ENCODE assay signal across 15 mouse cellular contexts in the genomic region with DNA sequence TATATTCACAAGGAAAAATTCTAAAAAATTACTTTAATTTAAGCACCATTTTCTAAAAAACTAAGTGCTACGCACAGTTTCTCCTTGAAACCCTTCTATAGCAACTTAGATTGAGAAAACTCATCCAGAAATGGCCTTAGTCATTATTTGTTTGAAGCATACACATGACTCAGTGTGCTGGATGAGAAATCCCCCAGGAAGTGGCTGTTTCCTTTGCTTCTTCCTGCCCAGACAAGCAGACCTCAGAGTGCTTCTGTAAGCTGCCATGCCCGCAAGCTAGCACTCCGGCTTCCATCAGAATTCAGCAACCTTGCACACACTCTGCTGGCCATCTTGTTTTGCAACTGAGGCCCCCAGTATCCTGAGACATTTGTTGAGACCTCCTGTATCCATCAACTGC.
DNase-seq lines count a peak whose midpoint lies in the region; ATAC-seq and TF ChIP-seq lines count a peak whose summit lies in the region.
"Had no signal": no experiment of that assay in that cellular context is flagged by ENCODE, and none has a peak within 500 bp of the region (broad histone marks: within the 10 kb centered on the region; RNA-seq: fewer than 3 reads in every experiment).

No protein-coding gene starts in this region.

- dilution Hi-C loops in CH12.LX (cut with MboI; ENCODE audit: extremely low pct_ligation_motif_present, extremely low pct_unique_long_range_greater_than_20kb, low sequenced_read_pairs): no loop called here

- H3K9me3 ChIP-seq in lung, embryonic 14.5 days (ENCODE audit: low read depth, low read length): no peaks in the 10 kb centered on the region
- H3K9me3 ChIP-seq in CH12.LX (replicated peaks; ENCODE audit: low read length): no peaks in the 10 kb centered on the region
- H3K9me3 ChIP-seq in hindbrain, embryonic 16.5 days (ENCODE audit: control insufficient read depth, low read length): no peaks in the 10 kb centered on the region
- H3K9me3 ChIP-seq: liver, embryonic 13.5 days; neural tube, embryonic 15.5 days had no signal

- H3K9ac ChIP-seq in lung, embryonic 14.5 days: no peak overlapping the region
- 0 out of 2 replicates have a peak overlapping the region, but pooled peaks have one; percentile 55 for H3K9ac ChIP-seq in CH12.LX (ENCODE audit: insufficient read depth, low read depth)
- H3K9ac ChIP-seq in hindbrain, embryonic 16.5 days (ENCODE audit: low read depth, low read length): no peak overlapping the region
- H3K9ac ChIP-seq: liver, embryonic 13.5 days; neural tube, embryonic 15.5 days had no signal

- H3K27ac ChIP-seq in lung, embryonic 14.5 days (ENCODE audit: low read depth): no peak overlapping the region
- no peak overlapping the region for H3K27ac ChIP-seq in CH12.LX (ENCODE audit: insufficient read depth, low read depth)
- no peak overlapping the region for H3K27ac ChIP-seq in hindbrain, embryonic 16.5 days (ENCODE audit: low read depth, low read length)
- H3K27ac ChIP-seq: hindbrain, postnatal 0 days; liver, embryonic 13.5 days; neural tube, embryonic 15.5 days had no signal

- no peak for TF ChIP-seq CTCF in lung, embryonic 14.5 days (IDR thresholded peaks at IDR 0.05; ENCODE audit: low read depth)
- TF ChIP-seq CTCF in CH12.LX (conservative IDR thresholded peaks at IDR 0.05 in 1 of 2, IDR thresholded peaks at IDR 0.05 in 1 of 2; ENCODE audit: low read depth in 2 of 2, low read length in 2 of 2): no peak

- peak; percentile 25; the same call in 1 of the 2 replicates for TF ChIP-seq EP300 in CH12.LX (IDR thresholded peaks at IDR 0.05; ENCODE audit: low read length)

- 77% methylated on average over 3 of the region's 3 CpGs for WGBS in lung, embryonic 14.5 days
- WGBS in hindbrain, embryonic 16.5 days: 87% methylated on average over 3 of the region's 3 CpGs

- ATAC-seq in lung, embryonic 14.5 days (ENCODE audit: insufficient read depth): no peak
- ATAC-seq in granulocyte monocyte progenitor cell, adult 5-6 weeks (replicated peaks; ENCODE audit: poor library complexity, severe bottlenecking): peak; percentile 99
- ATAC-seq in hindbrain, embryonic 16.5 days: no peak
- ATAC-seq: hindbrain, postnatal 0 days had no signal

- no peaks in the 10 kb centered on the region for H3K27me3 ChIP-seq in lung, embryonic 14.5 days (ENCODE audit: insufficient read depth, low read length)
- H3K27me3 ChIP-seq in CH12.LX (replicated peaks): no peaks in the 10 kb centered on the region
- H3K27me3 ChIP-seq in splenic B cell, adult 2 months (ENCODE audit: control insufficient read depth, insufficient read depth, low read length, poor library complexity, severe bottlenecking): no peaks in the 10 kb centered on the region
- no peaks in the 10 kb centered on the region for H3K27me3 ChIP-seq in hindbrain, embryonic 16.5 days (replicated peaks; ENCODE audit: control insufficient read depth, insufficient read depth, low read length)
- H3K27me3 ChIP-seq: liver, embryonic 13.5 days; neural tube, embryonic 15.5 days had no signal

- peak; percentile 22 for DNase-seq in lung, embryonic 14.5 days
- no peak for DNase-seq in lung, postnatal 25 days (ENCODE audit: low spot score)
- DNase-seq in CH12.LX (ENCODE audit: extremely low read depth): peak; percentile 71
- peak; percentile 38 for DNase-seq in splenic B cell, adult 2 months (ENCODE audit: low read depth, low spot score)
- DNase-seq in gastrocnemius, postnatal 25 days: no peak
- DNase-seq: cerebellum, adult 8-10 months; heart, adult 18-20 months; heart, postnatal 10 days; liver, embryonic 13.5 days; lung, postnatal 4 days; retina, postnatal 1 day had no signal

- no peaks in the 10 kb centered on the region for H3K36me3 ChIP-seq in lung, embryonic 14.5 days (ENCODE audit: insufficient read depth)
- H3K36me3 ChIP-seq in CH12.LX (replicated peaks in 1 of 2; ENCODE audit: control insufficient read depth in 1 of 2, insufficient read depth in 1 of 2, low read length in 1 of 2): no peaks in the 10 kb centered on the region
- no peaks in the 10 kb centered on the region for H3K36me3 ChIP-seq in splenic B cell, adult 2 months (ENCODE audit: control insufficient read depth, insufficient read depth, low read length, poor library complexity, severe bottlenecking)
- H3K36me3 ChIP-seq in hindbrain, embryonic 16.5 days (ENCODE audit: control insufficient read depth, insufficient read depth, low read length): no peaks in the 10 kb centered on the region
- H3K36me3 ChIP-seq: liver, embryonic 13.5 days; neural tube, embryonic 15.5 days had no signal

- TF ChIP-seq POLR2A in CH12.LX (IDR thresholded peaks at IDR 0.05; ENCODE audit: low read depth, low read length): no peak

- no peaks in the 10 kb centered on the region for H3K4me1 ChIP-seq in lung, embryonic 14.5 days (ENCODE audit: insufficient read depth)
- H3K4me1 ChIP-seq in CH12.LX (ENCODE audit: control insufficient read depth in 1 of 2, insufficient read depth in 2 of 2): peaks cover 9 to 14% of the 10 kb centered on the region in 2 experiments; a peak in 3 of 4 replicates
- no peaks in the 10 kb centered on the region for H3K4me1 ChIP-seq in hindbrain, embryonic 16.5 days (ENCODE audit: control insufficient read depth, insufficient read depth, low read depth, low read length)
- H3K4me1 ChIP-seq: neural tube, embryonic 15.5 days had no signal

- in situ Hi-C loops in CH12.LX (cut with MboI; ENCODE audit: low pct_ligation_motif_present, low pct_unique_long_range_greater_than_20kb, low sequenced_read_pairs): loop anchor here (10.0 kb wide), 1 partner anchor 48 kb away; no protein-coding TSS in a partner anchor

- H3K79me2 ChIP-seq in CH12.LX (replicated peaks; ENCODE audit: control insufficient read depth, extremely low read depth, insufficient read depth, poor library complexity, severe bottlenecking): no peaks in the 10 kb centered on the region

- H3K4me3 ChIP-seq in lung, embryonic 14.5 days (ENCODE audit: low read depth, low read length): no peak overlapping the region
- H3K4me3 ChIP-seq in CH12.LX (replicated peaks in 1 of 3; ENCODE audit: low read depth in 2 of 3, low read length in 2 of 3, poor library complexity in 1 of 3): peak overlapping the region; percentile 50 to 53 (median 51)
- no peak overlapping the region for H3K4me3 ChIP-seq in hindbrain, embryonic 16.5 days (ENCODE audit: low read length)
- H3K4me3 ChIP-seq: liver, embryonic 13.5 days; neural tube, embryonic 15.5 days had no signal

- TF ChIP-seq RAD21 in CH12.LX (IDR thresholded peaks at IDR 0.05; ENCODE audit: low read depth, low read length): no peak

- no peak overlapping the region for H3K4me2 ChIP-seq in lung, embryonic 14.5 days
- H3K4me2 ChIP-seq in CH12.LX (ENCODE audit: insufficient read depth, low read depth, poor library complexity, severe bottlenecking): peak overlapping the region; percentile 16
- no peak overlapping the region for H3K4me2 ChIP-seq in hindbrain, embryonic 16.5 days (ENCODE audit: low read length)
- H3K4me2 ChIP-seq: liver, embryonic 13.5 days; neural tube, embryonic 15.5 days had no signal

TF ChIP-seq in CH12.LX, 34 proteins besides CTCF, POLR2A, EP300 and RAD21:
- TF ChIP-seq IRF4 (IDR thresholded peaks at IDR 0.05; ENCODE audit: low read depth, low read length) (peak; percentile 28; the same call in 1 of the 2 replicates), SIN3A (IDR thresholded peaks at IDR 0.05; ENCODE audit: low read length) (no peak), ETS1 (conservative IDR thresholded peaks at IDR 0.05; ENCODE audit: low read depth, low read length) (peak; percentile 52; the same call in 1 of the 2 replicates), TBP (conservative IDR thresholded peaks at IDR 0.05; ENCODE audit: low read depth, low read length) (0 out of 2 replicates have a peak, but pooled peaks have one; percentile 31), ELF1 (IDR thresholded peaks at IDR 0.05; ENCODE audit: low read depth, low read length) (peak; percentile 84)

Comparison
In these comparisons a context has a peak if more than half of its experiments do, and no peak if none do; other contexts are left out.
1. DNase-seq: peak in lung, embryonic 14.5 days (single experiment), CH12.LX (single experiment) and splenic B cell, adult 2 months (single experiment); none in lung, postnatal 25 days (single experiment) and gastrocnemius, postnatal 25 days (single experiment).
2. H3K4me3 ChIP-seq: peak in CH12.LX (3 of 3); none in lung, embryonic 14.5 days (single experiment) and hindbrain, embryonic 16.5 days (single experiment).